Mouse (Mus musculus): ENCODE measurements around the gene Colec11. TPM values are rescaled to one million over a fixed set of nuclear protein-coding genes. Genes with fewer than 3 reads are reported as not detected.

The Colec11 gene
- total and polyA plus RNA-seq, 3 experiments, result 0.54 to 0.74 TPM; not detected in 1

DNA sequence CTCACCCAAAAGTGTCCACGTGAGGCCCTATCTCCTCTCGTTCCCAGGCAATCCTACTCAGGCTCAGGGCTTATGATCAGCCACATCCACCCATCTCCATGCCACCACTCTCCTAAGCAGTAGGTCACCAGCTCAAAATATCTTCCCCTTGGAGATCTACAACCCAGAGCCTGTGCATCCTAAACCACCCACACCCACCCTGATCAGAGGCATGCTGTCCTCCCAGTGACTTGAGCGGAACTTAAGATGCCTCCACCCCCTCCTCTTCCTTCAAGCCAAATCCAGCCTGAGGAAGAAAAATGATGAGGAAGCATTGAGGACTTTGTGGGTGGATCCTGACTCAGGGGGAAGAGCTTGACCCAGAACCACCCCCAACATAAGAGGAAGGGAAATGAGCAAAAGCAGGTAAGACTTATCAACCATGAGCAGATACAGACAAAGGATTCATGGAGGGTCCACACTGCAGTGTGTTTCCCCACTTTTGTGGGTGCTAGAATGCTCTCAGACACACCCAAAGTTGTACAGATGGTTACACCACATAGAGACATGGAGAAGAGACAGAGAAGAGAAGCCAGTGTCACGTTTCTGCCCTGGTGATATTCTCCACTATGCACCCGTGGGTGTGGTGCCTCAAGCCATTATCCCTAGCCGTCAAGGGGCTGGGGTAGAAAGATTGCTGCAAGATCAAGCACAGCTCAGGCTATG is 47.7 kb downstream of the Colec11 start (continued):
- 0 out of 2 replicates have a peak, but pooled peaks have one; percentile 27 for TF ChIP-seq TBP (IDR thresholded peaks at IDR 0.05; ENCODE audit: low read depth, low read length)
- peak; percentile 66 to 72 for TF ChIP-seq EP300 (IDR thresholded peaks at IDR 0.05; ENCODE audit: low read depth in 1 of 2, low read length in 2 of 2)
- TF ChIP-seq GATA1 (IDR thresholded peaks at IDR 0.05; ENCODE audit: low read depth, low read length), result peak; percentile 66
- no peak for TF ChIP-seq KAT2A (conservative IDR thresholded peaks at IDR 0.05; ENCODE audit: low read depth, low read length)
- TF ChIP-seq CHD1 (IDR thresholded peaks at IDR 0.05; ENCODE audit: low read depth, low read length), result no peak
- no peak for TF ChIP-seq SMC3 (IDR thresholded peaks at IDR 0.05; ENCODE audit: low read depth, low read length)
- no peak for TF ChIP-seq USF2 (IDR thresholded peaks at IDR 0.05; ENCODE audit: borderline replicate concordance in 1 of 2, insufficient read depth in 1 of 2, low read depth in 1 of 2, low read length in 2 of 2)
- peak; percentile 64; the same call in 1 of the 2 replicates for TF ChIP-seq MAZ (IDR thresholded peaks at IDR 0.05; ENCODE audit: low read depth, low read length)
- TF ChIP-seq TCF12 (IDR thresholded peaks at IDR 0.05; ENCODE audit: low read depth, low read length), result peak; percentile 72
- TF ChIP-seq RAD21 (IDR thresholded peaks at IDR 0.05; ENCODE audit: low read depth, low read length), result no peak

DNA sequence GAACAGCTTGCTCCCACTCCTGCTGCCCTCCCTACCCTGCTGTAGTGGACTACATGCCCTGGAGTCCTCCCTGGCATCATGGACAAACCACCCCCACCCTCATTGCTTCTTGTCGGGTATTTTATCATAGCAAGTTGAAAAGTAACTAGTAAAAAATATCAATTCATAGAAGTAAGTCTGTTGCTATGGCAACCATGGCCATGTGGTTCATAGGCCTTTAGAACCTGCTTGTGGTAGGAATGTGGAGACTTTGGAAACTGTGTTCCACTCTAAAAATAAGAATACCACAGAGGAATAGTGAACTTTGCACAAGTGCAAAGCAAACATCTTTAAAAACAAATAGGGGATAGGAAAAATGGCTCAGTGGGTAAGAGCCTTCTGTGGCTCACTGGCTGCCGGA is 50.9 kb downstream of the Colec11 start:
- Histone ChIP-seq H3K9ac (ENCODE audit: control insufficient read depth, low read depth, low read length, poor library complexity, severe bottlenecking) (no peak overlapping the region), H3K4me1 (ENCODE audit: control insufficient read depth in 1 of 2, insufficient read depth in 2 of 2, low read length in 2 of 2) (peaks cover 4 to 17% of the 10 kb centered on the region in 2 experiments; a peak in 3 of 4 replicates), H3K4me3 (ENCODE audit: control insufficient read depth in 1 of 2, insufficient read depth in 1 of 2, low read depth in 2 of 2, low read length in 2 of 2) (no peak overlapping the region), H3K27me3 (ENCODE audit: control insufficient read depth in 1 of 2, insufficient read depth in 2 of 2, low read length in 2 of 2) (no peaks in the 10 kb centered on the region), H3K9me3 (replicated peaks; ENCODE audit: insufficient read depth, low read length) (no peaks in the 10 kb centered on the region), H3K36me3 (ENCODE audit: control insufficient read depth in 1 of 2, insufficient read depth in 2 of 2, low read length in 2 of 2) (peaks cover 0 to 11% of the 10 kb centered on the region in 2 experiments; a peak in 2 of 4 replicates), H3K27ac (ENCODE audit: control insufficient read depth, low read depth, low read length) (no peak overlapping the region), H3K79me2 (ENCODE audit: control insufficient read depth, insufficient read depth, low read length, poor library complexity) (no peaks in the 10 kb centered on the region)
- no peak for TF ChIP-seq CTCF (IDR thresholded peaks at IDR 0.05 in 2 of 3, conservative IDR thresholded peaks at IDR 0.05 in 1 of 3; ENCODE audit: control insufficient read depth in 1 of 3, insufficient read depth in 1 of 3, low read depth in 2 of 3, low read length in 3 of 3, poor library complexity in 1 of 3, severe bottlenecking in 1 of 3)
- TF ChIP-seq KAT2A (conservative IDR thresholded peaks at IDR 0.05; ENCODE audit: low read depth, low read length), result no peak
- no peak for TF ChIP-seq MAZ (IDR thresholded peaks at IDR 0.05; ENCODE audit: low read depth, low read length)
- TF ChIP-seq CHD2 (IDR thresholded peaks at IDR 0.05; ENCODE audit: low read length), result no peak
- TF ChIP-seq BHLHE40 (IDR thresholded peaks at IDR 0.05; ENCODE audit: borderline replicate concordance, low read depth, low read length), result no peak
- TF ChIP-seq MYB (IDR thresholded peaks at IDR 0.05; ENCODE audit: low read depth, low read length), result no peak
- TF ChIP-seq POLR2AphosphoS2 (IDR thresholded peaks at IDR 0.05; ENCODE audit: low read length), result no peak
- TF ChIP-seq GATA1 (IDR thresholded peaks at IDR 0.05; ENCODE audit: low read depth, low read length), result no peak
- no peak for TF ChIP-seq JUND (IDR thresholded peaks at IDR 0.05; ENCODE audit: low read depth, low read length)
- TF ChIP-seq ZNF384 (IDR thresholded peaks at IDR 0.05; ENCODE audit: low read depth, low read length), result no peak
- TF ChIP-seq CHD1 (IDR thresholded peaks at IDR 0.05; ENCODE audit: low read depth, low read length), result no peak
- no peak for DNase-seq (ENCODE audit: low read depth, low spot score)

GRCm38 (mm10) chr12:28552299-28552698 is 70.9 kb downstream of the Colec11 start, which contains the start of gene Dcdc2c:
Dcdc2c (minus strand) TSS chr12:28552399.
- Histone ChIP-seq H3K9me3 (replicated peaks; ENCODE audit: insufficient read depth, low read length) (no peaks in the 10 kb centered on the region), H3K36me3 (ENCODE audit: control insufficient read depth in 1 of 2, insufficient read depth in 2 of 2, low read length in 2 of 2) (no peaks in the 10 kb centered on the region), H3K27ac (ENCODE audit: control insufficient read depth, low read depth, low read length) (no peak within 1 kb of the TSS), H3K4me1 (ENCODE audit: control insufficient read depth in 1 of 2, insufficient read depth in 2 of 2, low read length in 2 of 2) (no peaks in the 10 kb centered on the region), H3K9ac (ENCODE audit: control insufficient read depth, low read depth, low read length, poor library complexity, severe bottlenecking) (no peak within 1 kb of the TSS), H3K79me2 (ENCODE audit: control insufficient read depth, insufficient read depth, low read length, poor library complexity) (no peaks in the 10 kb centered on the region), H3K27me3 (ENCODE audit: control insufficient read depth in 1 of 2, insufficient read depth in 2 of 2, low read length in 2 of 2) (no peaks in the 10 kb centered on the region), H3K4me3 (ENCODE audit: control insufficient read depth in 1 of 2, insufficient read depth in 1 of 2, low read depth in 2 of 2, low read length in 2 of 2) (no peak within 1 kb of the TSS)
- DNase-seq (ENCODE audit: low read depth, low spot score), result no peak
- no peak for TF ChIP-seq ZC3H11A (IDR thresholded peaks at IDR 0.05; ENCODE audit: low read depth, low read length)
- TF ChIP-seq CHD2 (IDR thresholded peaks at IDR 0.05; ENCODE audit: low read length), result no peak
- no peak for TF ChIP-seq ELF1 (IDR thresholded peaks at IDR 0.05; ENCODE audit: low read depth, low read length)
